Mouse (Mus musculus): ENCODE data around the gene Uck2. TPM values are rescaled to one million over a fixed set of nuclear protein-coding genes. Genes with fewer than 3 reads are reported as not detected.
A peak's percentile ranks its signal among the peaks of the same experiment; 100 is the strongest.

The Uck2 gene
- polyA plus RNA-seq, 1 experiment from 2014 or later: 135 TPM

DNA sequence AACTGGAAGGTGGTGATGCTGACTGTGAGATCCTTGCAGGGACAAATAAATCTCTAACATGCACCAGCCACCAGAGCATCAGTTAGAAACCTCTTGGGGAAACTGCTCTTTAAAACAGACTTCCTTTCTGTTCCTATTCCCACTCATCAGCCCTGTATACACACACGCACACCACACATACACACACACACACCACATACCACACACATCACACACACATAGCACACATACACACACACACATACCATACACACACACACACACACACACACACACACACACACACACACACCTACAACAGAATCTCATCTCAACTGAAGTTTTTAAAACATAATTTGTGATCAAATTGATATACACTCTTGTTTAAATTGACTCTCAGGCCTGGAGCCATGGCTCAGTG lies 72.4 kb downstream of the Uck2 start:
- H3K36me3 ChIP-seq (replicated peaks): no peaks in the 10 kb centered on the region
- DNase-seq (ENCODE audit: extremely low spot score, low spot score): no peak
- peaks cover 9% of the 10 kb centered on the region for H3K4me1 ChIP-seq
- H3K9me3 ChIP-seq: no peaks in the 10 kb centered on the region
- no peak overlapping the region for H3K27ac ChIP-seq
- WGBS: 100% methylated on average over 1 of the region's 1 CpGs
- no peak overlapping the region for H3K4me3 ChIP-seq
- H3K27me3 ChIP-seq (ENCODE audit: poor library complexity, severe bottlenecking): peaks cover 13% of the 10 kb centered on the region

DNA sequence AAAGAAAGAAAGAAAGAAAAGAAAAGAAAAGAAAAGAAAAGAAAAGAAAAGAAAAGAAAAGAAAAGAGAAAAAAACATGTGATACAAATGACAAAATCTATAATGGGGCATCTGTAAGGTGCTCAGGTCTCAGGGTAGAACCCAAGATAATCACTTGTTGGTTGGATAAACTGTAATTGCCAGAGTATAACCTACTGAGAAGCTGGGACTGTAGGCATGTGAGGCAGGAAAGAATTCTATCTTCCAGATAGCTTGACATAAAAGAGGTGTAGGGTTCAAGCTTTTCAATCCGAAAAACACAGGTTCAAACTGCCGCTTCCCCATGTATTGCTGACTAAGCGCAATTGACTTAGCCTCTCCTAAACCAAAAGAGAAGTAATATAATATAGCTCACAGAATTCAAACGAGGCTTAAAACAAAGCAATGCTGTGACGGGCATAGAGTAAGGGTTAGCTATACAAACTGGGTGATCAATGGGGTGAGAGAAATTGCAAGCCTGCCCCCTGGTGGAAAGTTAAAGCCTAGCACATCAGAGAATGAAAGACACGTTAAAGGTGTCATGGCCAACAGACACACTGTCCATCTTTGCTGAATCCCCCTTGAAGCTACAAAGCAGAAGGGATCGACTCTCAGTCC lies 73.0 kb downstream of the Uck2 start:
- peak; percentile 68 for DNase-seq (ENCODE audit: extremely low spot score, low spot score)
- Histone ChIP-seq H3K27me3 (ENCODE audit: poor library complexity, severe bottlenecking) (peaks cover 13% of the 10 kb centered on the region), H3K9me3 (no peaks in the 10 kb centered on the region), H3K4me1 (peaks cover 9% of the 10 kb centered on the region), H3K36me3 (replicated peaks) (no peaks in the 10 kb centered on the region), H3K27ac (no peak overlapping the region), H3K4me3 (no peak overlapping the region)
- 30% methylated on average over 7 of the region's 7 CpGs for WGBS

DNA sequence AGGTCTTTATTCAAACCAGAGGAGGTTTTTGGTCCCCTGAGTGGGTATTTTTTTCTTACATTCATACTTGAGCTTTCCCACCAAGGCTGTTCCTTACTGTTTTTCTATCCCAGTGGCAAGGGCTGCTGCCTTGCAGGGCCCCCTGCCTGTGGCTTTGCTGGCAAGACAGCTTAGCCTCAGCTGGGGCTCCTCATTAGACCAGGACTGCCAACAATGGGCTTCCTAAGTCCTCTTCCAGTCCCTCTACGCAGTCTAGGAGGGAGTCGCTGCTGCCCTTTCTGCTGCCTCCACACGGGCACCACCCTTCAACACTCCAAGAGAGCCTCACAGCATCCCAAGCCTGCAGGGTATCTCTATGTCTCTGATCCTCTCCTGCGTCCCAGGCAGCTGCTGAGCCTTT lies 76.3 kb downstream of the Uck2 start:
- Histone ChIP-seq H3K27me3 (ENCODE audit: poor library complexity, severe bottlenecking) (peaks cover 13% of the 10 kb centered on the region), H3K27ac (0 out of 2 replicates have a peak overlapping the region, but pooled peaks have one; percentile 40), H3K36me3 (replicated peaks) (no peaks in the 10 kb centered on the region), H3K4me1 (peaks cover 9% of the 10 kb centered on the region), H3K4me3 (no peak overlapping the region), H3K9me3 (no peaks in the 10 kb centered on the region)
- WGBS: 14% methylated on average over 4 of the region's 4 CpGs
- DNase-seq (ENCODE audit: extremely low spot score, low spot score): no peak

DNA sequence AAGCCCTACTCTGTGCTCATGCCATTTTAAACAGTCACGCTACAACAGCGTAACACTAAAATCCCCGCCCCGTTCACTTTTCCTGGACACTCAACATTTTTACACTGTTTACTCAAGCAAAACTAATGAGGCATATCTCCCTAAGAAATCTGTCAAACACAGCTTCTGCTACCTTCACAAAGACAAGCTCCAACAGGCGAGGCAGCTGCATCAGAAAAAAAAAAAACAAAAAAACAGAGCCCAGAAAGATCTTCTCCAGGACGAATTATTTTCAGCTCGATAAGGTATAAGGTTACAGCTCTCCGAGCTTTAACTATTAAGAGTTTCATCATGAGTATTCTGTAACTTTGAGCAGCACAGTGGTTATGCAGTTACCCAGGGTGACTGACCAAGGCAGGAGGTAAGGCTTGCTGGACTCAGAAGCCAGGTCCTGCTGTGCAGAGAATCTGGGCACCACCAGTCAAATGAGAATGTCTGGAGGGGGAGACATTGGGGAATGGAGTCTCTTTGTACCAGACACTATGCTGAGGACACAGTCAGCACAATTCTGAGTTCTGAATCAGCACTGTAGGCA lies 79.9 kb downstream of the Uck2 start:
- 88% methylated on average over 8 of the region's 8 CpGs for WGBS
- H3K9me3 ChIP-seq: no peaks in the 10 kb centered on the region
- no peak overlapping the region for H3K27ac ChIP-seq
- peaks cover 9% of the 10 kb centered on the region for H3K4me1 ChIP-seq
- DNase-seq (ENCODE audit: extremely low spot score, low spot score): no peak
- H3K27me3 ChIP-seq (ENCODE audit: poor library complexity, severe bottlenecking): peaks cover 10% of the 10 kb centered on the region; the same call in 1 of the 2 replicates
- H3K4me3 ChIP-seq: no peak overlapping the region
- no peaks in the 10 kb centered on the region for H3K36me3 ChIP-seq (replicated peaks)

DNA sequence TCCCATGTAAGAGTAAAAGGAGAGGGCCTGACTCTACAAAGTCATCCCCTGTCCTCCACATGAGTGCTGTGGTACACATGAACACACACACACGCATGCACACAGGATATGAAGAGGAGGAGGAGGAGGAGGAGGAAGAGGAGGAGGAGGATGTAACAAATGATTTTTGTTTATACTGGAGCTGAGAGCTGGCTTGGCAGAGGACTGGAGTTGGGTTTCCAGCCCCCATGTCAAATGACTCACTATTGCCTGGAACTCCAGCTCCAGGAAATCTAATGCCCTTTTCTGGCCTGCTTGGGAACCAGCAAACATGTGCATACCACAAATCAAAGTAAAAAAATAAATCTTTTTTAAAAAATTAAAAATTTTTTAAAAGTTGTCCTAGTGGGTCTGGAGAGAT lies 80.7 kb downstream of the Uck2 start:
- H3K4me3 ChIP-seq: no peak overlapping the region
- no peak for DNase-seq (ENCODE audit: extremely low spot score, low spot score)
- no peaks in the 10 kb centered on the region for H3K36me3 ChIP-seq (replicated peaks)
- 82% methylated on average over 1 of the region's 1 CpGs for WGBS
- H3K27me3 ChIP-seq (ENCODE audit: poor library complexity, severe bottlenecking): peaks cover 6% of the 10 kb centered on the region; the same call in 1 of the 2 replicates
- no peaks in the 10 kb centered on the region for H3K9me3 ChIP-seq
- H3K27ac ChIP-seq: no peak overlapping the region
- peaks cover 9% of the 10 kb centered on the region for H3K4me1 ChIP-seq

DNA sequence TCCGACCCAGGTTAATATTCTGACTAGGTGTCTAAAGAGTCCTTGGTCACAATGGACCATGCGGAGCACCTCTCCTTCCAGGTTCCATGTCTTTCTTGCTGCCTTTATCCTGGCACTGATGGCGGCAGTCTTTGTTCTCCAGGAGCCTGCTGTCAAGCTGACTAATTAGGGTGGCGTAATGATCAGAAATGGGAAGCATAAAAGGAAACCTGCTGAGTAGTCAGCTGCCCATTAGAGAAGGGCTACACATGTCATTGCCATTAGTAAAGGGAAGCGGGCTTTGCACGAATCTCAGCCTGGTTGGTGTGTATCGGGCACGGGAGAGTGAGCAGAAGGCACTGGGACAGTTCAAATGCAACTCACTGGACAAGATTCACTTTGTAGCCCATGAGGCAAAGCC lies 90.4 kb downstream of the Uck2 start:
- WGBS: 43% methylated on average over 8 of the region's 8 CpGs
- DNase-seq (ENCODE audit: extremely low spot score, low spot score): peak; percentile 33
- Histone ChIP-seq H3K36me3 (replicated peaks) (no peaks in the 10 kb centered on the region), H3K27ac (no peak overlapping the region), H3K4me3 (no peak overlapping the region), H3K9me3 (no peaks in the 10 kb centered on the region), H3K4me1 (peaks cover 9% of the 10 kb centered on the region), H3K27me3 (ENCODE audit: poor library complexity, severe bottlenecking) (peaks cover 36% of the 10 kb centered on the region)

DNA sequence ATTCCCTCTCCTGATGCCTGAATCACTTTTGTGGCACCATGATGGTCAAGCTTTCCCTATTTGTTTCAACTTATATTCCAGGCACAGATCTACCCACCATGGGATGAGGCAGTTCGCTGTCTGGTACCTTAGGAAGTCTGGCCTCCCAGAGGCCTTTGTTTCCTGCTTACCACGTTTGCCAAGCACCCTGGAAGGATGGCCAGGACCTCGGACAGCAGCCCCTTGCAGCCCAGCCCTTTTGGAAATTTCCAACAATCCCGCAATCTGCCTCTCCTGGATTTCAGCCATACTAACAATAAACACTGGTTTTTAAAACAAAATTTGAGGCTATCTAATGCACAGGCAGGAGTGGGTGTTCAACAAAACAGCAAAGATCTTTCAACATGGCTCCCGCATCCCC lies 97.3 kb downstream of the Uck2 start:
- WGBS: 48% methylated on average over 5 of the region's 5 CpGs
- DNase-seq (ENCODE audit: extremely low spot score, low spot score): no peak
- peaks cover 3% of the 10 kb centered on the region for H3K4me1 ChIP-seq

DNA sequence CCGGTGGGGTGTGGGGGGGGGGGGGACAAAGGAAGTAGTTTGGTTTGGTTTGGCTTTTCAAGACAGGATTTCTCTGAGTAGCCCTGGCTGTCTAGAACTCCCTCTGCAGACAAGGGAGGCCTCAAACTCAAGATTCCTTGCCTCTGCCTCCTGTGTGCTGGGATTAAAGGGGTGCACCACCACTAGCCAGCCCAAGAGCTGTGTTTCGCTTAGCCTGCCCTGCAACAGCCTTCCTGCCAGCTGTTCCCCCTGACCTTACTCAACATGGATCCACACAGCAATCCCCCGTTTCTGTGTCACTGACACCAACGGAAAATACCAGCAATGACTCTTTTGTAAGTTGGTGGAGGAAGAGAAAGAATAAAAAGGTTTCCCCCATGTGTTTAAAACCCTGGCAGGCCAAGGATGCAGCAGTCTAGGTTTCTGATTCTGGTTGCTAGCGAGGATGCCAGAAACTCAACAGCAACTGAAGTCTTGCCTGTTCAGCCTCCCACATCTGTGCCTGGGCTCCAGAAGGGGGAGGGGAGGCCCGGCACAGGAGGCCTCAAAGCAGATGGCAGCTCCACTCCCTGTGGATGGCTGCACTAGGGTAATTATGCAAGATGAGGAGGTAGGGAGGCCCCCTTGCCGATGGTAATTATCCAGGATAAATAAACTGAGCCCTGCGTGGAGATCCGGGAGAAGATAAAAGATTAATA lies 103.1 kb downstream of the Uck2 start:
- 29% methylated on average over 9 of the region's 9 CpGs for WGBS
- no peaks in the 10 kb centered on the region for H3K27me3 ChIP-seq (ENCODE audit: poor library complexity, severe bottlenecking)
- no peak overlapping the region for H3K4me3 ChIP-seq

More for the DNA sequence above, 97.3 kb downstream of the Uck2 start:
- Histone ChIP-seq H3K9me3 (no peaks in the 10 kb centered on the region), H3K27ac (no peak overlapping the region), H3K36me3 (replicated peaks) (no peaks in the 10 kb centered on the region), H3K27me3 (ENCODE audit: poor library complexity, severe bottlenecking) (peaks cover 10% of the 10 kb centered on the region), H3K4me3 (no peak overlapping the region)

More for the DNA sequence above, 103.1 kb downstream of the Uck2 start:
- peaks cover 18% of the 10 kb centered on the region for H3K4me1 ChIP-seq
- H3K36me3 ChIP-seq (replicated peaks): no peaks in the 10 kb centered on the region
- peak; percentile 36 for DNase-seq (ENCODE audit: extremely low spot score, low spot score)
- peak overlapping the region; percentile 78 for H3K27ac ChIP-seq
- no peaks in the 10 kb centered on the region for H3K9me3 ChIP-seq

Small RNAs within 50 kb of the gene (microRNA-seq; reads per million reads assigned to microRNA genes)
- gene Mir6347: not detected

Other genes with a start within 250 kb of the Uck2 start
- gene Tmco1, start 23.1 kb upstream of the Uck2 start, polyA plus RNA-seq (2016; fragmentation: Nextera tagmentation; extraction: Ambion mirVana): 73.4 and 77.1 TPM in 2 replicates
- gene Aldh9a1, start 64.7 kb upstream of the Uck2 start, polyA plus RNA-seq (2016; fragmentation: Nextera tagmentation; extraction: Ambion mirVana): 52.5 and 53.6 TPM in 2 replicates
- 55.6 and 60.3 TPM in 2 replicates for gene Mgst3, start 108.5 kb upstream of the Uck2 start, polyA plus RNA-seq (2016; fragmentation: Nextera tagmentation; extraction: Ambion mirVana)
- not detected in 2 replicates for gene Lrrc52, start 181.5 kb upstream of the Uck2 start, polyA plus RNA-seq (2016; fragmentation: Nextera tagmentation; extraction: Ambion mirVana)